Mouse (Mus musculus) kidney, embryonic 15.5 days (tissue): ENCODE data around the gene Lypd5. TPM values are rescaled to one million over a fixed set of nuclear protein-coding genes. Genes with fewer than 3 reads are reported as not detected.

Experiments
- ATAC-seq: fragments of 200-750 bp; cut with Nextera tagmentation; replicated peaks from 2 replicates; pipeline ENCODE4 v1.8.0; 2017; ENCODE audit warnings: moderate TSS enrichment; ENCODE audit not compliant: low FRiP score
- H3K27ac ChIP-seq: fragments of 300-500 bp; sonication (generic); 2 replicates; pipeline ENCODE4 v1.5.1; 2015; ENCODE audit warnings: mild to moderate bottlenecking, inconsistent platforms
- H3K27me3 ChIP-seq: fragments of 300-500 bp; sonication (generic); 2 replicates; pipeline ENCODE4 v1.6.1; 2015; ENCODE audit warnings: inconsistent platforms
- H3K36me3 ChIP-seq: fragments of 300-500 bp; sonication (generic); 2 replicates; pipeline ENCODE4 v1.6.1; 2015; ENCODE audit warnings: inconsistent platforms
- H3K4me1 ChIP-seq: fragments of 300-500 bp; sonication (generic); 2 replicates; pipeline ENCODE4 v1.6.1; 2015; ENCODE audit warnings: inconsistent platforms
- H3K4me2 ChIP-seq: fragments of 300-500 bp; sonication (generic); 2 replicates; pipeline ENCODE4 v1.6.1; 2015; ENCODE audit warnings: moderate library complexity, mild to moderate bottlenecking, inconsistent platforms
- H3K4me3 ChIP-seq: fragments of 300-500 bp; sonication (generic); replicated peaks from 2 replicates; pipeline ENCODE4 v1.5.1; 2015; ENCODE audit warnings: mild to moderate bottlenecking, inconsistent platforms
- H3K9ac ChIP-seq: fragments of 300-500 bp; sonication (generic); 2 replicates; pipeline ENCODE4 v1.6.1; 2015; ENCODE audit warnings: mild to moderate bottlenecking, inconsistent platforms
- H3K9me3 ChIP-seq: fragments of 300-500 bp; sonication (generic); replicated peaks from 2 replicates; pipeline ENCODE4 v1.6.1; 2016; ENCODE audit warnings: inconsistent platforms
- WGBS: fragments of 180-500 bp; shearing (Covaris S2); methylation state at CpG from one replicate; pipeline ENCODE4 v1.1.7; 2015; ENCODE audit warnings: mixed read lengths; 5-methylcytosine and 5-hydroxymethylcytosine counted together
- polyA plus RNA-seq: library from polyadenylated mRNA; unstranded; fragments of >200 nt; fragmentation: Nextera tagmentation; extraction: Ambion mirVana; gene quantifications from 2 replicates; pipeline ENCODE4 v1.2.1, GENCODE M21; 2015

Lypd5 gene
- polyA plus RNA-seq, 1 experiment from 2014 or later = not detected

- Histone ChIP-seq H3K27ac (no peak overlapping the region), H3K4me1 (peaks cover 5% of the 10 kb centered on the region), H3K9ac (no peak overlapping the region), H3K4me2 (no peak overlapping the region), H3K9me3 (no peaks in the 10 kb centered on the region), H3K4me3 (no peak overlapping the region), H3K27me3 (no peaks in the 10 kb centered on the region), H3K36me3 (no peaks in the 10 kb centered on the region)
- ATAC-seq = peak; percentile 56; the same call in 1 of the 2 replicates
- 20% methylated on average over 10 of the region's 10 CpGs for WGBS
These were observed 15.8 kb downstream of the Lypd5 start for GRCm38 (mm10) chr7:24364827-24365226.

- no peak overlapping the region for H3K4me2 ChIP-seq
- H3K27me3 ChIP-seq = no peaks in the 10 kb centered on the region
- H3K36me3 ChIP-seq = no peaks in the 10 kb centered on the region
- H3K9ac ChIP-seq = no peak overlapping the region
- peaks cover 11% of the 10 kb centered on the region for H3K4me1 ChIP-seq
- H3K27ac ChIP-seq = no peak overlapping the region
- H3K9me3 ChIP-seq = no peaks in the 10 kb centered on the region
- WGBS = 77% methylated on average over 5 of the region's 5 CpGs
- no peak overlapping the region for H3K4me3 ChIP-seq
- ATAC-seq = 0 out of 2 replicates have a peak, but pooled peaks have one; percentile 10
These were observed 16.4 kb downstream of the Lypd5 start for GRCm38 (mm10) chr7:24365258-24366014.

DNA sequence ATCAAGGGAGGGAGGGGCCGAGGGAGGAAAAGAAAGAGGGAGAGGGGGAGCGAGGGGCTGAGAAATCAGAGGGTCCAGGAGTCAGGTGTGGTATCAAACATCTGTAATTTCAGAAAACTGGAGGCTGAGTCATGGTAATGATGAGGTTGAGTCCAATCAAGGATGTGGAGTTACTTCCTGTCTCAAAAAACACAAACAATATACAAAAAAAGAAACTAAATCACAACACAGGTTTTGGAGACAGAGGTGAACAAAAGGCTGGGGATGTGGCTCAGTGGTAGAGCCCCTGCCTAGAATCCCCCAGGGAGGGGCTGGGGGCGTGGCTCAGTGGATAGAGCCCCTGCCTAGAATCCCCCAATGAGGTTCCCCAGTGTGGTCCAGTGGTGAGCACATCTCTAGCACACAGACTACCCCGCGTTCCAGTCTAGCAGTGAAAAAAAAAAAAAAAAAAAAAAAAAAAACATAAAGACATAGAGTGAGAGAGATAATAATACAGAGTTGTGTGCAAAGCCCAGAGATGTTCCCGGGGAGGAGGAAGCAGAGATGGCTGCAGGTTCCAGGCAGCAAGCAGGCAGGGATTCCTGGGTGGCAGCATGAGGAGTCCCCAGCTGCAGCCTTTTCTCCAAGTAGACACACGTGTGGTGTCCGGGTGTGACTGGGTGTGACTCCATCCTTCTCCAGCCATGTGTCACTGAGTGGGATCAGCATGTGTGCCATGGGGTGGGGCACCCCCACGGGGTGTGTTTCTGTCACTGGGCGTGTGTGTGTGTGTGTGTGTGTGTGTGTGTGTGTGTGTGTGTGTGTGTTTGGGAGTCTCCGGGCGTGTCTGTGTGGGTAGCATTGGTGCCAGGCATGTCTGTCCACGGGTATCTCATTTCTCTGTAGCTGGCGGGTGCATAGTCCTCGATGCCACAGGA is 18.0 kb downstream of the Lypd5 start:
- ATAC-seq = no peak
- 78% methylated on average over 14 of the region's 15 CpGs for WGBS
- no peaks in the 10 kb centered on the region for H3K36me3 ChIP-seq
- no peak overlapping the region for H3K4me3 ChIP-seq
- no peak overlapping the region for H3K9ac ChIP-seq
- peaks cover 11% of the 10 kb centered on the region for H3K4me1 ChIP-seq
- H3K9me3 ChIP-seq = no peaks in the 10 kb centered on the region
- H3K27ac ChIP-seq = no peak overlapping the region
- H3K27me3 ChIP-seq = no peaks in the 10 kb centered on the region
- H3K4me2 ChIP-seq = no peak overlapping the region

- Histone ChIP-seq H3K4me3 (no peak overlapping the region), H3K4me1 (peaks cover 19% of the 10 kb centered on the region), H3K27me3 (no peaks in the 10 kb centered on the region), H3K4me2 (no peak overlapping the region), H3K9ac (no peak overlapping the region), H3K27ac (no peak overlapping the region), H3K36me3 (no peaks in the 10 kb centered on the region), H3K9me3 (no peaks in the 10 kb centered on the region)
- 64% methylated on average over 4 of the region's 4 CpGs for WGBS
- no peak for ATAC-seq
These were observed 19.2 kb downstream of the Lypd5 start for GRCm38 (mm10) chr7:24368226-24368625.

GRCm38 (mm10) chr7:24368946-24369345 is 19.9 kb downstream of the Lypd5 start:
- H3K27me3 ChIP-seq = no peaks in the 10 kb centered on the region
- no peaks in the 10 kb centered on the region for H3K9me3 ChIP-seq
- no peaks in the 10 kb centered on the region for H3K36me3 ChIP-seq
- ATAC-seq = no peak
- H3K9ac ChIP-seq = no peak overlapping the region
- H3K4me2 ChIP-seq = no peak overlapping the region
- H3K27ac ChIP-seq = no peak overlapping the region
- H3K4me1 ChIP-seq = peaks cover 25% of the 10 kb centered on the region
- H3K4me3 ChIP-seq = no peak overlapping the region
- WGBS = 94% methylated on average over 7 of the region's 7 CpGs

DNA sequence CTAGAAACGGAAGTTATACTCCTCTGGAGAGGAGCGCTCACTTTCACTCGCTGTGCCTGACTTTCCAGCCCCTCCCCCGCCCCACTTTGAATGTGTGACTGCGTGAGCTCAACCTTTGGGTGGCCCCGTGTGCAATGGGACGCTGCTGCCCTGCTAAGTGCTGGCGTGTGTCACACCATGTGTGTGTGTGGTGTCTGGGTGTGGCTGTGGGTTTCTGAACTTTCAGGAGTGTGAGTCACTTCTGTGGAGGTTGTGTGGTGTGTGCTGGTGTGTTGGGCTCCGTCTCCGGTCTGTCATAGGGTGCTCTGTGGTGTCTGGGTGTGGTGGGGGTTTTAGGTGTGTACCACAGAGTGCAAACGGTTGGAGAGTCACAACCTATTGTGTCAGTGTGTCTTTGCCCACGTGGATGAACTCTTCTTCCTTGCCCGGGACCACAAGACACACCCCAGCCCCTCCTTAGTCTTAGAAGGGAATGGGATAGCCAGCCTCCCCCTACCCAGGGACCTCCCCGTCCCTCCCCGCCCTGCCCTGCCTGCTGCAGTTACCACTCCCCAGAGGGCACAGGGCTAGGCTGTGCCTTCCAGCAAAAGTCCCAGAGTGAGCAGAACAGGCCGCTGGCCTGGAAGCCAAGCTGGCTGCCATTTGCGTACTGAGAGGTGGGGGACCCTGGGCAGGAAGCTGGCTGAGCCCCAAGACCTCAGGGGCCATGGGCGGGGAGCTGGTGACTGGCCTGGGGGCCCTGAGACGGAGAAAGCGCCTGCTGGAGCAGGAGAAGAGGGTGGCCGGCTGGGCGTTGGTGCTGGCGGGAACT is 20.9 kb downstream of the Lypd5 start, which contains the start of gene Kcnn4:
Kcnn4 (plus strand) TSS at position 533 of the 811 bp plus-strand sequence.
- WGBS = 40% methylated on average over 23 of the region's 23 CpGs
- H3K4me1 ChIP-seq = peaks cover 27% of the 10 kb centered on the region
- no peaks in the 10 kb centered on the region for H3K27me3 ChIP-seq
- no peaks in the 10 kb centered on the region for H3K9me3 ChIP-seq
- H3K4me3 ChIP-seq = peak within 1 kb of the TSS; percentile 17
- no peak within 1 kb of the TSS for H3K27ac ChIP-seq
- no peak within 1 kb of the TSS for H3K9ac ChIP-seq
- H3K4me2 ChIP-seq = peak within 1 kb of the TSS; percentile 27
- ATAC-seq = peak; percentile 64; the same call in 1 of the 2 replicates
- no peaks in the 10 kb centered on the region for H3K36me3 ChIP-seq

- H3K27me3 ChIP-seq = no peaks in the 10 kb centered on the region
- ATAC-seq = peak; percentile 69
- no peaks in the 10 kb centered on the region for H3K9me3 ChIP-seq
- H3K36me3 ChIP-seq = no peaks in the 10 kb centered on the region
- peak overlapping the region; percentile 17; the same call in 1 of the 2 replicates for H3K4me3 ChIP-seq
- peaks cover 27% of the 10 kb centered on the region for H3K4me1 ChIP-seq
- WGBS = 83% methylated on average over 7 of the region's 7 CpGs
- no peak overlapping the region for H3K27ac ChIP-seq
- no peak overlapping the region for H3K9ac ChIP-seq
- H3K4me2 ChIP-seq = peak overlapping the region; percentile 27
These were observed 22.2 kb downstream of the Lypd5 start for GRCm38 (mm10) chr7:24371012-24371808.

GRCm38 (mm10) chr7:24371809-24372145 is 22.8 kb downstream of the Lypd5 start:
- no peak overlapping the region for H3K9ac ChIP-seq

GRCm38 (mm10) chr7:24372300-24372699 is 23.3 kb downstream of the Lypd5 start:
- Histone ChIP-seq H3K27me3 (no peaks in the 10 kb centered on the region; the same call in 1 of the 2 replicates), H3K36me3 (no peaks in the 10 kb centered on the region), H3K27ac (no peak overlapping the region), H3K4me1 (peaks cover 36% of the 10 kb centered on the region), H3K4me3 (no peak overlapping the region), H3K9me3 (no peaks in the 10 kb centered on the region), H3K9ac (no peak overlapping the region), H3K4me2 (no peak overlapping the region)
- ATAC-seq = no peak
- 74% methylated on average over 11 of the region's 11 CpGs for WGBS

More at GRCm38 (mm10) chr7:24371809-24372145, 22.8 kb downstream of the Lypd5 start:
- H3K4me1 ChIP-seq = peaks cover 30% of the 10 kb centered on the region
- no peaks in the 10 kb centered on the region for H3K36me3 ChIP-seq
- ATAC-seq = no peak
- no peak overlapping the region for H3K4me3 ChIP-seq
- no peak overlapping the region for H3K27ac ChIP-seq
- no peak overlapping the region for H3K4me2 ChIP-seq
- H3K9me3 ChIP-seq = no peaks in the 10 kb centered on the region
- no peaks in the 10 kb centered on the region for H3K27me3 ChIP-seq
- WGBS = 78% methylated on average over 3 of the region's 3 CpGs

GRCm38 (mm10) chr7:24372786-24373185 is 23.8 kb downstream of the Lypd5 start:
- no peak overlapping the region for H3K4me2 ChIP-seq
- no peaks in the 10 kb centered on the region; the same call in 1 of the 2 replicates for H3K27me3 ChIP-seq
- 76% methylated on average over 4 of the region's 4 CpGs for WGBS

More at GRCm38 (mm10) chr7:24372786-24373185, 23.8 kb downstream of the Lypd5 start:
- Histone ChIP-seq H3K4me3 (no peak overlapping the region), H3K9ac (no peak overlapping the region), H3K36me3 (no peaks in the 10 kb centered on the region), H3K4me1 (peaks cover 38% of the 10 kb centered on the region), H3K9me3 (no peaks in the 10 kb centered on the region), H3K27ac (0 out of 2 replicates have a peak overlapping the region, but pooled peaks have one; percentile 18)
- ATAC-seq = no peak
